Mouse (Mus musculus): ENCODE measurements at regions not wholly inside any gene's neighbourhood (a gene's known extent, or its start where the extent isn't known, plus 50 kb on each side); places are given as distances from the start of the nearest gene placed in this dataset.

DNA sequence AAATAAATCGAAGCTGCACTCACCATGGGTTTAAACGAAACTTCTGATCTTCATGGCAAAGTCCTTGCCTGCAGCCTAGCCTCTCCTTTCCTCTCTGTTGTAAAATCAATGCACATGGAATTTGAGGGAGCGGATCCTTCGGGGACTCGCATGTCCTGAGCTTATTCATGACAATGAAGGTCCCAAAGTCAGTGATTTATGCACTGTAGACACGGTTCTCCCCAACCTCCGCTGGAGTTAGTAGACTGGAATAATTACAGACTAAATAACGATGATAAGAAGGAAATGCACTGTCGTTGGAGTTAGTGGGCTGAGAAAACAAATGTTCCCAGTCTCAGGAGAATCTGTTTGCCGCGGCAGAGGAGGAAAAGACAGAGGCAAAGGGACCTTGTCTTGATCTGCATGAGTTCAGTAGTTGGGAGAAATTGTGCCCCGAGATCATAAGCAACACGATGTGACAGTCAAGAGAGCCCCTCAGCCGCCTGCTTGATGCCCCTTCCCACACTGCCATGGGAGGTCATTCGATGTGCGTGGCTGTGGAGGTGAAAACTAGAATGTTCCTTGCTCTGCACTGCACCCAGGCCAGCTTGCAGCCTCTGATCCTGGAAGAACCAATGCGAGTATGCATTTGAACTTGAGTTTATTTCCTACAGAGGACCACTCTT, 116.1 kb upstream of the Prox1 start:
- DNase-seq: no peak

DNA sequence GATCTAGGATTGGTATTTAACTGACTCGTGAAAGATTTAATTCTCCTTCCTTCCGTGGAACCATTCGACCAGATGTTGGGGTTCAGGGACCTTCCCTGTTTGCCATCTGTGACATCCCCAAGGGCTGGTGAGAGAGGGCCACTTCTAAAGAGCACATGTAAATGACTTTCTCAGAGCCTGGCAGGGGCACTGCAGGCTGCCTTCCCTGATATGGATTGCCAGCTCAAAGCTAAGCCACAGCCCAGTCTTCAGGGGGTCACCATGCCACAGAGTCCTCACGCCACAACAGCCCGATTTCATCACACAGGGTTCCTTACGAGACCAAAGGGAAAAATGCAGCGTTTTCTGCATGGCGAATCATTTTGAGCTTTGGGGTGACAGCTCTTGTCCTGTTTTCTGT, 115.1 kb upstream of the Prox1 start:
- DNase-seq: no peak

DNA sequence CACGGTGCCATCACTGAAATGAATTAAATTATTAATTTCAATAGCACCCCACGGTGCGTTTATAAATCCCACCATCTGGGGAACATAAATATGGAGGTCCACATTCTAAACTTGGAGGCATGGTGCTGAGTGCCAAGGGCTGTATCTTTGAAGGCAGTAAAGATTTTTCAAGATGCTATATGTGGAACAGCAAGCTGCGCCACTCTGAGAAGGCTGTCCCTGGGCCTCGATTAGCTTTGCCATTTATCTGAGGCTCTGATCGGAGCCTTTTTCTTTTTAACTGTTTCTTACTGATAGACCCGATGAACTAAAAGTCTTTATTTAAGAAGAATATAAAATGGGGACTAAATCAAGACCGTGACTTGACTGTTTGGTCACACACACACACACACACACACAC, 114.5 kb upstream of the Prox1 start:
- no peak for DNase-seq

DNA sequence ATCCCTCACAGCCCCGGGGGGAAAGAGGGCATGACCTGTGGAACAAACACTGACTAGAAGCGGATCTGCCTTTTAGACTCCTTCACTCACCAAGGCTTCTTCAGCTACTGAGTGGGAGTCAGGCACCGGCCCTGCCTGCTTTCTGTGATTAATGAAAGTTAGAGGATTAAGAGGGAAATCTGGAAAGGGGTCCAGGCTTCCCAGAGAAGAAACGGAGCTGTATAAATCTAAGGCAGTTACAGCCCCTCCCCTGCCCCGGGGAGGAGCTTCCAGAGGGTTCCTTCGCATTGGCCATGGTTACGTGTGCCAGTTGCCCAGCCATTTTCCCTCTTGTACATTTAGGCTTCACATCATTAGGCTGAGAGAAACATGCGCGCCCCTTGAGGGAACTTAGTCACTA, 113.6 kb upstream of the Prox1 start:
- peak in 1 of 2 experiments; percentile 12 for DNase-seq

DNA sequence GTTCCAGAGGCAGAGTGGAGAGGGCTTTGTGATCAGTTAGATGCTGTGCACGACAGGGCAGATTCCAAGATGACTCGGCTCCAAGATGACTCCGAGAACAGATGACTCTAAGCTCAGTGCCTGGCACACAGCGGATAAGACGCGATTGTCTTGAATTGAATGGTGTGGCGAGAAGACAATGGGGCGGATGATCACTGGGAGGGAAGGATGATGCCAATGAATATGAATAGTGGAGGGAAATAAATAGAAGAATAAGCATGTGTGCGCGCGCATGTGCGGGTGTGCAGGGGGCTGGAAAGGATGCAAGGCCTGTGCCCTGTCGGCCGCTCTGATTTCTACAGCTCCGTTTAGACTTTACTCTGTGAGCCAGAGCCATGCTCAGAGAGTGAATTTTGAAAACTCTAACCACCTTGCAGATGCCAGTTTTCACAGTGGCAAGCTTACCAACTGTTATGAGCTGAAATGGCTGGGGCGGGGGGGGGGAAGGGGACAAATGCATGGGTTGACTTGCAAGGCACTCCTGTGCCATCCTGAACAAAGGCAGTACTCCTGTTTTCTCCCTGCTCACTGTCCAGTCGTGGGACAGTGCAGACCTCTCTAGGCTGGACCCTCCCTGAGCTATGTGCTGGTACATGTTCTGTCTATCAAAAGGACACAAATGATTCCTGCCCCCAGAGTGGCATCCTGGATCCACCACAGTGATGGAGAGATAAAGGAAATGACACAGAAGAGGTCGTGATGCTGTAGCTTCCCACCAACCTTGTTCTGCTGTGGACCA, 109.8 kb upstream of the Prox1 start:
- no peak for DNase-seq

DNA sequence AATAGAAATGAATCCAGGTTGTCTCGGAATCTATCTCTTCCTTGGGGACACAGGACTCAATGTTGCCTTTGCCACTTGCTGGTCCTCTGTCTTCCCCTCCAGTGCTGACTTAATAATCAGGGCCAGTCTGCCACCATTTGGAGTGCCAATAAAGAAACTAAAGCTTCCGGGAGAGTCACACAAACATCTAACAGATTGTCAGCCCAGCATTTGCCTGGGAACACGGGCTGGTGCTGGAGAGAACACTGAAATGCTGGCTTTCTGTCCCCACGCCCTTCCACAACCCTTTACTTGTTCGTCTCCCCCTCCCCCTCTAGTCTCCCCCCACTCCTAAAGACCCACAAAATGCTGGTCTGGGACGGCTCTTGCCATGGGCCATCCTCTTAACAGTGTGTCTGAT, 104.4 kb upstream of the Prox1 start:
- no peak for DNase-seq

DNA sequence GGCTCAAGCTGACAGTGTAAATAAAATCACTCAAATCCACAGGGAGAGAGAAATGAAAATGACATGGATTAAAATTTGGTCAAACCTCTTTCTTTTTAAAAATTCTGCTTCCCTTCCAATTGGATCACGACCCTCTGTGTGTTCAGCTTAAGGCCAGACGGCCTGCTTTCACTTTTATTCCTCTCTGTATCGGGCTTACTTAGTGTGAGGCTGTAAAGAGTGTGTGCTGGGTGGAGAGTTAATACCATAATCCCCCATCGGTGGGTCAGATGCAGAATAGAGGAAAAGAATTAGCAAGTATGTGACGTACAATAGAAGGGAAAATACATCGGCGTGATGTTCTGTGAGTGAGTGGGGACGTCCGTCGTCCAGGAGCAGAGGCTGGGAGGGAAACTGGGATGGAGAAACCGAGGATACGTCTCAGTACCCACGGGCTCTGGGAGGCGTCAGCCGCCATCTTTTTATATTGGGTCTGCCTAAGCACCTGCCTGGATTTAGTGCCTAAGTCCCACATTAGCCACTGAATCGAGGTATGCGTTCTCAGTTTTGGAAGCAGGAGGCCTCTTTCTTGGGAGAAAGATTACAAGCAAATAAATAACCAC, 100.4 kb upstream of the Prox1 start:
- no peak for DNase-seq

DNA sequence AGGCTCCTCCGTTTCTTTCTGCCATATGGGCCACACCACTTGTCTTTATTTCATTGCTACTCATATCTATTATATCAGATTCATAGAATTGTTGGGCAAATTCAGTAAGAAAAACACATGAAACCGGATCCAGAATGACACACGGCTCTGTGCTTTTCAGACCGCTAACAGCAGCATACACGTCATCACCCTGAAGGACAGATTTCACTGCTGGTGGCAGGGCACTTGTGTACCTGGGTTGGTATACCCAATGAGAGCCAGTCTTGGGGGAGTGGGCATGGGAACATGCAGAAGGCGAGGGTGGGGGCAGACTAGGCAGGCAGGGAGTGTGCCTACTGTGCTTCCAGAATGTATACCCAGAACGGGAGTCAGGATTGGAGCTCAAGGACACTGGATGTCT, 98.7 kb upstream of the Prox1 start:
- no peak for DNase-seq

DNA sequence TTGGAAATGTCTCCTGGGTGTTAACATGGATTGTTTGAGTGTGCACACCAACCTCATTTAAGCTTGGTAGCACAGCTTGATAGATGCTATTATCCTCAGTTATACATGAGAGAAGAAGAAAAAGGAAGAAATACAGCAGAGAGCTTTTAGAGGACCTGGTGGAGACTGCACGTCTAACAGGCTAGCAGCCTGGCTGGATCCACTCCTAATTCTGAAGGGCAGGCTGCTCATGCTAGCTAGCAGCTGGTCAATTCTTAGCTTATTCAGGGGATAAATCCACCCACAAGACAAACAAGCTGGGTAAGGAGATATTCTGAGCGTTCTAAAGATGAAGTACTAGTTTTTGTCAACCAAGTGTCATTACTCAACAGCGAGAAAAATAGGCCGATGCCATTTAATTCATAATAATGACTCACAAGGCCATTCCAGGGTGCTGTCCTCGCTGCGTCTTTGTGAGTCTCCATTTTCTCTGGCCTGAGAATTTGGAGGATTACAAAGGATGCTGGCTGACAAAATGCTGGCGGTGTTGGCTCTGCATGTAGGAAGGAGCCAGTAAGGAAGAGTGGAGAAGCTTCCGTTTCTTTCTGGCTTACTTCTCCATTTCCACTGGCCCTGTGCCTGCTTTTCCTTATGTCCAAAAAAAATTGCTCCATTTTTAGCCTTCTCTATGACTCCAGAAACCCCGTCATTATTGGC, 94.7 kb upstream of the Prox1 start:
- no peak for DNase-seq

DNA sequence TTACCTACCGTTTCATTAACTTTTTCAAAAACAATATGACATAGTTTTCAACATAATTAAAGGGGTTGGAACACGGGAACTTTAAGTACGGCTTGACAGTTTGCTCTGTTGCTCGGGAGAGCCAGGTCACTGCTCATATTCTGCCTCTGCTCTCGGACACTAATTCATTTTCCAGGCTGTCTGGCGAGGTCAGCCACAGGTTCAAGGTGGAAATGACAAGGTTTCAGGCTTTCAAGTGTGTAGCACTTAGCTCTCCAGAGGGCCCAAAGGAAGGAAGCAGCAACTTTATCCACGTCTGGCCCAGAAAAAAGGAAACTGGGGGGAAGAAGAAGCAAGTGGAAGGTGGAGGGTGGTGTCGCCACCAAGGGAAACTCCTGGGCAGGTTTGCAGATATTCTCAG, 94.0 kb upstream of the Prox1 start:
- DNase-seq: no peak

DNA sequence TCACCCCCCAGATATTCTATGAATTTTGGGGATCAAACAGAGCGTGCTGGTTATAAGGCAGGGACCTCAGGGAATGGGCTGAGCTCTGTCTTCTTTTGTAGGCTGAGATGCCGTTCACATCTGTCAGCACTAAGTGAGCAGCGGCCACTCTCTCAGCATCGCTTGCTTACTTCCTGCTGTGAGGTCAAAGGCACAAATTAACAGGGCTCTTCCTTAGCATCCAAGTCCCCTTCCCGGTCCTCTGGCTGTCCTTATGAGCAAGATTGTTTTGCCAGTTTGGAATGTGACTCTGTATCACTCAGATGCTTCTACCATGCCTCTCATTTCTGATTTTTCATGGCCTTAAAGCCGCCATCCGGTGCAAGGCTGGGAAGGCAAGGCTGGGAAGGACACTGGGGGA, 93.1 kb upstream of the Prox1 start:
- no peak for DNase-seq

DNA sequence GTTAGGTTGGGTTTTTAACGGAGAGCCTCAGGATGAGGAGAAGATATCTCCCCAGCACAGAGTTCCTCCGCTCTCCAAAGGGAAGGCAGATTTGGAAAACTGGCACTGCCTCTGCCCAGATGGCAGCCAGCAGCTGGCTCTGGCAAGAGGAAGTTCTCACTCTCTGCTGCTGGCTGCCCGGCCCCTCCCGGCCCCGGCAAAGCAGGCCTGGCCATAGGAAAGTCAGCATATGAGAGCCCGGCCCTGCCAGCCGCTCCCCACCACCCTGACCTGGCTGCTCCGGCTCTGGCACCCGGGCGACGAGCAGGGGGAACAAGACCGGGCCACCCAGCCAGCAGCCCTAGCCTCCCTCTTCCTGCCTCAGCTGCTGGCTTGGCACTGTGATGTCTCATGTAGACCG, 89.1 kb upstream of the Prox1 start:
- no peak for DNase-seq

DNA sequence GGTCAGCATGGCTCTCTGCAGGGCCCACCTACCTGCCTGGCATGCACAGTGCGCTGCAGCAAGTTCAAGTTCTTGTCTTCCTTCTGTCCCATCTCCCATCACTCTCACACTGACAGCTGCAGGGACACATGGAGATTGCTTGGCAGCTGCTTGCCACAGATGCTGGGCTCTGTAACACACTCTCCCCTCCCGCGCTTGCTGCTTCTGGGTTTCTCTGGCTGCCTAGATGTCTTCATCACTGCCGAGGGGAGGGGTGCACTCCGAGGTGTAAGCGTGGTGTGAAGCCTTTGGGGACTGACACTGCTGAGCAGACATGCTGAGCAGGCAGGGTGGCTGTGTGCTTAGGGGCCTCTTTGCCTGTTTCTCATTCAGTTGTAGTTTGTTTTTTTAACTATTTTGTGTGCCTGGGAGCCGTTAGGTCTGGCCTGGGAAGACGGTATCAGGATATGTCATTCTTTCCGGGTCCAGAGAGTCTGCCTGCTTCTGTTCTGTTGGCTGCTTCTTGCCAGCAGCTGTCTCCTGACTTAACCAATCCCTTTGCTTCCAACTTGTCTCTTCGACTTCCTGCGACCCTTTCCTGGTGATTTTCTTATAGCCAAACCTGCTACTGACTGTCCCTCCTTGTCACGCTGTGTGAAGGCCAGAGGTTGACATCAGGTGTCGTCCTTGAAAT, 80.2 kb upstream of the Prox1 start:
- no peak for DNase-seq

DNA sequence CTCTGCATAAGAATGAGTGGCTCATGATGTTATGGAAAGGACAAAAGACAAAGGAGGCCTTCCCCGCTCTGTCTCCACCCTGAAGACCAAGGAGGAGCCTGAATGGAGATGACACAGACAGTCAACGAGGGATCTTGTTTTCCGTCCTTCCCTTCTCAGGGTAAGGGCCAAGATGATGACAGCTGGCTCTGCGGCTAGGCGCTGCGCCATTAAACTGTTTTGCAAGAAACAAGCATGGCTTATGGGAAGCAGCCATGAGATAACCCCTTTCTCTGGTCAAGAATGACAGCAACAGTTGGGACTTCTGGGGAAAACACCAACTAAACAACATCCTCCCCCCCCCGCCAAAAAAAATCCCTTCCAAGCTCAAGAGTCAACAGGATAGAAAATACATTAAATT, 72.0 kb upstream of the Prox1 start:
- no peak for DNase-seq

DNA sequence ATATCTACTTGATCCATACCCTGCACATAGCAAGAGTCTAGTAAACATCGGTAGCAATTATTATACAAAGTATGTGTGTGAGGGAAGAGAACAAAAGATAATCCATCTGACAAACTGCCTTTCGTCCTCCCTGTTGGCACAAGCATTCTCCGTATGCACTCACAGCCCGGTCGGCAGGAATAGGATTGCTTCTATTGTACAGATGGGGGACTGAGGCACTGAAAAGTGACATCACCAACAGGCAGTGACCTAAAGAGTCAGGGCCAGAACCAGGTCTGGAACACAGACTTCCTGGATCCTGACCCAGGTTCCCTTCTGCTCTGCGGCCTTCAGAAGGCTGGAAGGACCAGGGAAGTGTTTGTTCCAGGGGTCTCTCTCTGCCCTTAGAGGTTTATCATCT, 69.3 kb upstream of the Prox1 start:
- DNase-seq: no peak

DNA sequence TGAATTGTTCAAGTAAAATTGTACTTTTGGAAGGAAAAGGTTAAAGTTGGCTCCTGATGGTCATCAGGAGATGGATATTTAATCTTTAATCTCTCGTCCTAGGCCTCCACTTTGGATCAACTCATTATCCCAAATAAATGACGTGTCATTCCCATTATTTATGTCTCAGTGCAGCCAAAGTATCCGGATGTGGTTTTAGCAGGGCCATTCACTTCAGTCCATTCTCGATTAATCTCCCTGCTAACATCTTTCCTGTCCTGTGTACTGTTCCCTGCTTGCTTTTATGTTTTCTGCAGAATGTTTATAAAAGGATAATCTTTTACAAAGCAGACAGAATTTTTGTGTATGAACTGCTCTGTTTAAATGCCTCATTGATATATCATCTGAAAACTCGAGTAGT, 60.4 kb upstream of the Prox1 start:
- no peak for DNase-seq

DNA sequence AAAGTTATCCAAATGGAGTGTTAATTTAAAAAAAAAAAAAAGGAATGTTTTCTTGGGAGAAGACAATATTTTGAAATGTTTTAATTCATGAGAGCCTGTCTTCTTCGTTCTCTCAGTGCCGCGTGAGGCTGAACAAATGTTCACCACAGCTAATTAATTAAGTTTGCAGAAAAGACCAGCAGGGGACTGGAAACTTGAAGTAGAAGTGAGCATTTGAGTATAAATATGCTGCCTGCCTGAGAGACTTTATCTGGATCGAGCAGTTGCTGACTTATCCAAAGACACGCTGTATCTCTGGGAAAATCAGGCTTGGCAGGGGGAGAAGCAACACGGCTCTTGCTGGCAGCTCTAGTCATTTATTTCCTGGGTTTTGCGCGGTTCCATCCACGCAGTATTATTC, 49.9 kb upstream of the Prox1 start:
- no peak for DNase-seq

Data from kidney, postnatal 4 days (tissue).